Mouse (Mus musculus): Measurements from ENCODE around the gene Commd6. TPM values are rescaled to one million over a fixed set of nuclear protein-coding genes. Genes with fewer than 3 reads are reported as not detected.

The Commd6 gene
- polyA plus RNA-seq, 1 experiment: 29.0 TPM

DNA sequence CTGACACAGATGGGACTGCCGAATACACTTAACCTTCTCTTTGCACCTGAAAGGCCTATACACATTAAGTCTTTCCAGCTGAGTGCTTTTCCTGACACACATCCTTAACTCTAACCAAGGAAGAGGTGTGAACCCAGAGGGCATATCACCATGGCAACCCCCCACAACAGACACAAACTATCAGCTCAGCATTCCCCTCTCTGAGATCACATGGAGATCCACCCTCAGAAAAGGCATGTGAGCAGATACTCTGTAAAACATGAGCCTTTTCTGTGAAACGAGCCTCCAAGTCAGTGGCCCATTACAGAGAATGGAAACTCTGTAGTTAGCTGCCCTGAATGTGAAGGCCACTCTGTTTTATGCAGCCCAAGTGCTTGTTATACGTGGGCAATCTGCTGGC is 37.6 kb downstream of the Commd6 start:
- H3K27me3 ChIP-seq (ENCODE audit: control insufficient read depth, insufficient read depth, low read length): no peaks in the 10 kb centered on the region; the same call in 1 of the 2 replicates
- no peak for TF ChIP-seq POLR2A (IDR thresholded peaks at IDR 0.05; ENCODE audit: control insufficient read depth, extremely low read depth, insufficient read depth, low read length, poor library complexity)
- no peak for TF ChIP-seq CTCF (IDR thresholded peaks at IDR 0.05; ENCODE audit: borderline replicate concordance, control insufficient read depth, extremely low read depth, insufficient read depth, low read length, poor library complexity)
- no peak overlapping the region for H3K4me3 ChIP-seq (ENCODE audit: control insufficient read depth, insufficient read depth, low read length)
- WGBS: 86% methylated on average over 3 of the region's 3 CpGs
- no peak for DNase-seq
- H3K4me1 ChIP-seq (replicated peaks; ENCODE audit: control insufficient read depth, insufficient read depth, low read length): peaks cover 2% of the 10 kb centered on the region; the same call in 1 of the 2 replicates
- no peaks in the 10 kb centered on the region for H3K36me3 ChIP-seq (ENCODE audit: control insufficient read depth, insufficient read depth, low read length)
- no peak overlapping the region for H3K27ac ChIP-seq (ENCODE audit: control insufficient read depth, insufficient read depth, low read length)

- H3K36me3 ChIP-seq (ENCODE audit: control insufficient read depth, insufficient read depth, low read length): no peaks in the 10 kb centered on the region
- H3K27ac ChIP-seq (ENCODE audit: control insufficient read depth, insufficient read depth, low read length): no peak overlapping the region
- H3K4me1 ChIP-seq (replicated peaks; ENCODE audit: control insufficient read depth, insufficient read depth, low read length): no peaks in the 10 kb centered on the region
- no peak for DNase-seq
- H3K27me3 ChIP-seq (ENCODE audit: control insufficient read depth, insufficient read depth, low read length): no peaks in the 10 kb centered on the region
- WGBS: 92% methylated on average over 12 of the region's 14 CpGs
- H3K4me3 ChIP-seq (ENCODE audit: control insufficient read depth, insufficient read depth, low read length): no peak overlapping the region
- TF ChIP-seq POLR2A (IDR thresholded peaks at IDR 0.05; ENCODE audit: control insufficient read depth, extremely low read depth, insufficient read depth, low read length, poor library complexity) (no peak), CTCF (IDR thresholded peaks at IDR 0.05; ENCODE audit: borderline replicate concordance, control insufficient read depth, extremely low read depth, insufficient read depth, low read length, poor library complexity) (no peak)
Measured at GRCm38 (mm10) chr14:101597096-101597715, 43.3 kb downstream of the Commd6 start.

DNA sequence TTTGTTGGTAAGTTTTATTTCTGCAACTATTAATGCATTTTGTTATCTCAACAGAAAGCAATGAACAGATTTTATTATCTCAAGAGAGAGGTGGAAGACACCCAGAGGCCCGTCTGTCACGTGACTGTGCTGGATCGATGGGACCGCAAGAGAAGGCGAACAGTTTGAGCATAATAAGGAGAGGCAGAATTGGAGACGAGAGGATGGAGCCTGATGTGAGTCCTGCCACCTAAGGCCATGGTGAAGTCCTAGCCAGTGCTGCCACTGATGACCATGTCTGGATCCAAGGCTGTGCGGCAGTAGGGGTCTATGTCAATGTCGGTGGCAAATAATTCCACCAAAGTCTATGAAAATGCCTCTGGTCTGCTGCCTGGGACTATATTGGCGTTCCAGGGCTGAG is 43.8 kb downstream of the Commd6 start:
- H3K4me3 ChIP-seq (ENCODE audit: control insufficient read depth, insufficient read depth, low read length): no peak overlapping the region
- no peaks in the 10 kb centered on the region for H3K36me3 ChIP-seq (ENCODE audit: control insufficient read depth, insufficient read depth, low read length)
- WGBS: 96% methylated on average over 9 of the region's 9 CpGs
- DNase-seq: no peak
- no peak for TF ChIP-seq CTCF (IDR thresholded peaks at IDR 0.05; ENCODE audit: borderline replicate concordance, control insufficient read depth, extremely low read depth, insufficient read depth, low read length, poor library complexity)
- no peak for TF ChIP-seq POLR2A (IDR thresholded peaks at IDR 0.05; ENCODE audit: control insufficient read depth, extremely low read depth, insufficient read depth, low read length, poor library complexity)
- H3K4me1 ChIP-seq (replicated peaks; ENCODE audit: control insufficient read depth, insufficient read depth, low read length): no peaks in the 10 kb centered on the region
- no peak overlapping the region for H3K27ac ChIP-seq (ENCODE audit: control insufficient read depth, insufficient read depth, low read length)
- no peaks in the 10 kb centered on the region for H3K27me3 ChIP-seq (ENCODE audit: control insufficient read depth, insufficient read depth, low read length)

- Histone ChIP-seq H3K36me3 (ENCODE audit: control insufficient read depth, insufficient read depth, low read length) (no peaks in the 10 kb centered on the region), H3K4me3 (ENCODE audit: control insufficient read depth, insufficient read depth, low read length) (no peak overlapping the region), H3K4me1 (replicated peaks; ENCODE audit: control insufficient read depth, insufficient read depth, low read length) (no peaks in the 10 kb centered on the region), H3K27me3 (ENCODE audit: control insufficient read depth, insufficient read depth, low read length) (no peaks in the 10 kb centered on the region), H3K27ac (ENCODE audit: control insufficient read depth, insufficient read depth, low read length) (no peak overlapping the region)
- TF ChIP-seq POLR2A (IDR thresholded peaks at IDR 0.05; ENCODE audit: control insufficient read depth, extremely low read depth, insufficient read depth, low read length, poor library complexity) (no peak), CTCF (IDR thresholded peaks at IDR 0.05; ENCODE audit: borderline replicate concordance, control insufficient read depth, extremely low read depth, insufficient read depth, low read length, poor library complexity) (no peak)
- 95% methylated on average over 13 of the region's 13 CpGs for WGBS
- DNase-seq: no peak
Measured at GRCm38 (mm10) chr14:101595301-101596080, 45.0 kb downstream of the Commd6 start.

GRCm38 (mm10) chr14:101594001-101594400 is 46.5 kb downstream of the Commd6 start:
- Histone ChIP-seq H3K4me1 (replicated peaks; ENCODE audit: control insufficient read depth, insufficient read depth, low read length) (no peaks in the 10 kb centered on the region), H3K4me3 (ENCODE audit: control insufficient read depth, insufficient read depth, low read length) (no peak overlapping the region), H3K36me3 (ENCODE audit: control insufficient read depth, insufficient read depth, low read length) (no peaks in the 10 kb centered on the region), H3K27ac (ENCODE audit: control insufficient read depth, insufficient read depth, low read length) (no peak overlapping the region), H3K27me3 (ENCODE audit: control insufficient read depth, insufficient read depth, low read length) (no peaks in the 10 kb centered on the region)
- no peak for DNase-seq
- WGBS: 89% methylated on average over 5 of the region's 5 CpGs
- TF ChIP-seq CTCF (IDR thresholded peaks at IDR 0.05; ENCODE audit: borderline replicate concordance, control insufficient read depth, extremely low read depth, insufficient read depth, low read length, poor library complexity): no peak
- no peak for TF ChIP-seq POLR2A (IDR thresholded peaks at IDR 0.05; ENCODE audit: control insufficient read depth, extremely low read depth, insufficient read depth, low read length, poor library complexity)

DNA sequence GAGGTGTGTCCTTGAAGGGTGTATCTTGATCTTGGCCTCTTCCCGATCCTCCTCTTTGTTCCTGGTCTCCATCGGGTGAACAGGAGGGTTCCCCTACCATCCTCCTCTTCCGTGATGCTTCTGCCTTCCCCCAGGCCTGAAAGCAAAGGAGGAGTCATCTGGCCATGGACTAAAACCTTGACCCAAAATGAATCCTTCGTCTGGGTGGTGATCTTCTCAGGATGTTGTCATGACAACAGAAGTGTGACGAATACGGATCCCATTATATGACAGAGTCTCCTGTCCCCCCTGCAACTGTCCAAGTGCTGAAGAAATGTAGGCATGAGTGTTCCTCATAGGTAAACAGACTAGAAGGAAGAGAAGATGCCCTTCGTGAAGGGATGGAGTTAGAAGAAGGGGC is 47.1 kb downstream of the Commd6 start:
- 96% methylated on average over 7 of the region's 7 CpGs for WGBS

More for the DNA sequence above, 47.1 kb downstream of the Commd6 start:
- DNase-seq: no peak
- no peak overlapping the region for H3K4me3 ChIP-seq (ENCODE audit: control insufficient read depth, insufficient read depth, low read length)
- no peaks in the 10 kb centered on the region for H3K4me1 ChIP-seq (replicated peaks; ENCODE audit: control insufficient read depth, insufficient read depth, low read length)
- TF ChIP-seq CTCF (IDR thresholded peaks at IDR 0.05; ENCODE audit: borderline replicate concordance, control insufficient read depth, extremely low read depth, insufficient read depth, low read length, poor library complexity) (no peak), POLR2A (IDR thresholded peaks at IDR 0.05; ENCODE audit: control insufficient read depth, extremely low read depth, insufficient read depth, low read length, poor library complexity) (no peak)
- H3K27ac ChIP-seq (ENCODE audit: control insufficient read depth, insufficient read depth, low read length): no peak overlapping the region
- no peaks in the 10 kb centered on the region for H3K36me3 ChIP-seq (ENCODE audit: control insufficient read depth, insufficient read depth, low read length)
- H3K27me3 ChIP-seq (ENCODE audit: control insufficient read depth, insufficient read depth, low read length): no peaks in the 10 kb centered on the region
